Mouse (Mus musculus) thymus, adult 2 months (tissue): ENCODE data around the gene Tmem238l. TPM values are rescaled to one million over a fixed set of nuclear protein-coding genes. Genes with fewer than 3 reads are reported as not detected.

Experiments used
- DNase-seq: peaks from one replicate; pipeline ENCODE4 v3.0.0; 2021
- H3K27ac ChIP-seq: fragments of 200-500 bp; 2 replicates; pipeline ENCODE4 v1.5.1; 2012; ENCODE audit warnings: low read length, control low read depth; ENCODE audit not compliant: control insufficient read depth, insufficient read depth
- H3K27me3 ChIP-seq: fragments of 200-500 bp; 2 replicates; pipeline ENCODE4 v1.6.1; 2012; ENCODE audit warnings: mild to moderate bottlenecking, low read length, moderate library complexity, mixed read lengths; ENCODE audit not compliant: control insufficient read depth, insufficient read depth
- H3K36me3 ChIP-seq: fragments of 200-500 bp; 2 replicates; pipeline ENCODE4 v1.6.1; 2012; ENCODE audit warnings: mild to moderate bottlenecking, low read length, moderate library complexity; ENCODE audit not compliant: control insufficient read depth, insufficient read depth
- H3K4me1 ChIP-seq: fragments of 200-500 bp; replicated peaks from 2 replicates; pipeline ENCODE4 v1.6.1; 2012; ENCODE audit warnings: low read length; ENCODE audit not compliant: control insufficient read depth, insufficient read depth
- H3K4me3 ChIP-seq: fragments of 200-500 bp; 2 replicates; pipeline ENCODE4 v1.5.1; 2012; ENCODE audit warnings: mild to moderate bottlenecking, low read length, control low read depth, moderate library complexity; ENCODE audit not compliant: control insufficient read depth, insufficient read depth
- CTCF ChIP-seq: fragments of 200-500 bp; IDR thresholded peaks from 2 replicates; pipeline ENCODE4 v1.5.1; 2012; ENCODE audit warnings: mild to moderate bottlenecking, control low read depth, low read length, moderate library complexity, borderline replicate concordance; ENCODE audit not compliant: control insufficient read depth, poor library complexity, insufficient read depth; ENCODE audit errors: extremely low read depth
- POLR2A ChIP-seq: fragments of 200-500 bp; IDR thresholded peaks from 2 replicates; pipeline ENCODE4 v1.6.1; 2012; ENCODE audit warnings: mild to moderate bottlenecking, low read length, control low read depth, moderate library complexity; ENCODE audit not compliant: control insufficient read depth, poor library complexity, insufficient read depth; ENCODE audit errors: extremely low read depth
- WGBS: fragments of 180-500 bp; shearing (Covaris S2); methylation state at CpG from one replicate; pipeline ENCODE4 v1.1.7; 2018; 5-methylcytosine and 5-hydroxymethylcytosine counted together
- polyA plus RNA-seq: library from polyadenylated mRNA; depleted of rRNA; stranded (reverse); fragments of >200 nt; gene quantifications from 2 replicates; pipeline ENCODE4 v1.2.3, GENCODE M21; 2012

The Tmem238l gene
- polyA plus RNA-seq, 1 experiment, result 0.63 TPM

- no peaks in the 10 kb centered on the region for H3K27me3 ChIP-seq
- H3K4me1 ChIP-seq, result no peaks in the 10 kb centered on the region
- TF ChIP-seq POLR2A (no peak), CTCF (no peak)
- H3K27ac ChIP-seq, result no peak overlapping the region
- 39% methylated on average over 1 of the region's 1 CpGs for WGBS
- H3K4me3 ChIP-seq, result no peak overlapping the region
- no peak for DNase-seq
- H3K36me3 ChIP-seq, result no peaks in the 10 kb centered on the region
Observed at GRCm38 (mm10) chr11:66993674-66994073, 37.2 kb downstream of the Tmem238l start.

DNA sequence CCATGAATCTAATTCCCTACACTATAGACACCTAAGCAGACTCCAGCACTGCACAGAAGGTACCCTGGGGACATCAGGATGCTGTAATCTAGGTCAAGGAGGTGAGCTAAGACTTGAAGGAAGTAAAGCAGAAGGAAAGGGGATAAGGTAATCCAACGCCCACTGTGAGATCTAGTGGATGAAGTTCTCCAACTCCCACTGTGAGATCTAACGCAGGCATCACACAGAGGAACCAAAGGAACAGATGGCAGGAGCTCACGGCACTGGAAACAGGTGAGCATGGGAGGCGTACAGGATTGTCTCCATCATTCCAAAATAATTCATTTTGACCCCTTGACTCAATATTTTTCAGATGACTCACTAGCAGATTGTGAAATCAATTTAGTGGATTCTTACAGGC, 40.0 kb downstream of the Tmem238l start:
- no peaks in the 10 kb centered on the region for H3K4me1 ChIP-seq
- no peak for DNase-seq
- WGBS, result 85% methylated on average over 4 of the region's 4 CpGs

DNA sequence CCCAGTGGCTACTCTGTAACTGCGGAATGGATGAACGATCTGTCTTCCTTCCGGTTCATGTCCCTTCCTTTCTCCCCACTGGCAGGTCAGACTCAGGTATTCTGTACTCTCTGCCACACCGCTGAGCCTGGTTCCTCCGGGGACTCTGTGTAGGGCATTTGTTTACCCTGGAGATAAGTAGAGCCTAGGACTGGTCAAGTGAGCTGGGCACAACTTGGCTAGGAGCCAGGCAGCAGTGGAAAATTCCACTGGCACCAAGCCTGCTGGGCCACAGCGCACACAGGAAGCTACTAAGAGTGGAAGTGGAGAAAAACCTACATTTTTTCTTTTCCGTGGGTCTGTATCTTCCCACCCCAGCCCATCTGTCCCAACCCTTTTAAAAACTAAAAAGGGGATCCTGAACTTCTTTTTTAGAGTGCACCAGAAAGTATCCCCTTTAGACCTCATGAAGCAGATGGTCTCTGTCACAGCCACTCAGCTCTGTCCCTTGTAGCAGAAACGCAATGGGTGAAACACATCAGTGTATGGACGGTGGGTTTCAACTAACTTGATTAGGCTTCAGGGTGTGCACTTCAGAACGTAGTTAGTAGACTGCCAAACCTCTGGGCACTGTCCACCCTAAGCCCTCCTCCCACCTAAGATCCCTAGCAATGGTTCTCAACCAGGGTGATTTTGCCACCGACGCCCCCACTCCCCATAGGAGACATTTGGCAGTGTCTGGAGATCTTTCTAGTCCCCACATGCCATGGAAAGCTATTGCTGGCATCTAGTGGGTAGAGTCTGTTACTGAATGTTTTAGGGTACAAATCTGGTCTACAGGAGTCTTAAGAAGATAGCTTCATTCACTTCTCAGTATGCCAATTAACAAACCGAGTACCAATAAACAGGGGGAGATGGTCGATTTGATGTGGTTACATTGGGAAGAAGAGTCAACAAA, 42.3 kb downstream of the Tmem238l start:
- TF ChIP-seq CTCF (no peak), POLR2A (no peak)
- no peak overlapping the region for H3K4me3 ChIP-seq
- H3K36me3 ChIP-seq, result no peaks in the 10 kb centered on the region
- no peaks in the 10 kb centered on the region for H3K4me1 ChIP-seq
- WGBS, result 82% methylated on average over 14 of the region's 14 CpGs
- no peaks in the 10 kb centered on the region for H3K27me3 ChIP-seq
- no peak overlapping the region for H3K27ac ChIP-seq
- DNase-seq, result no peak

More for the DNA sequence above, 40.0 kb downstream of the Tmem238l start:
- no peaks in the 10 kb centered on the region for H3K27me3 ChIP-seq
- no peak overlapping the region for H3K4me3 ChIP-seq
- H3K36me3 ChIP-seq, result no peaks in the 10 kb centered on the region
- H3K27ac ChIP-seq, result no peak overlapping the region
- TF ChIP-seq POLR2A, result no peak

- TF ChIP-seq CTCF (no peak), POLR2A (no peak)
- no peaks in the 10 kb centered on the region for H3K4me1 ChIP-seq
- 84% methylated on average over 4 of the region's 4 CpGs for WGBS
- H3K27ac ChIP-seq, result no peak overlapping the region
- H3K27me3 ChIP-seq, result no peaks in the 10 kb centered on the region
- no peaks in the 10 kb centered on the region for H3K36me3 ChIP-seq
- DNase-seq, result no peak
- no peak overlapping the region for H3K4me3 ChIP-seq
Observed at GRCm38 (mm10) chr11:67000671-67001070, 44.2 kb downstream of the Tmem238l start.

GRCm38 (mm10) chr11:67001717-67002116, 45.3 kb downstream of the Tmem238l start:
- Histone ChIP-seq H3K27me3 (no peaks in the 10 kb centered on the region), H3K27ac (no peak overlapping the region), H3K4me1 (no peaks in the 10 kb centered on the region), H3K4me3 (no peak overlapping the region), H3K36me3 (no peaks in the 10 kb centered on the region)
- TF ChIP-seq POLR2A (no peak), CTCF (no peak)
- no peak for DNase-seq
- 65% methylated on average over 1 of the region's 1 CpGs for WGBS

GRCm38 (mm10) chr11:67002911-67003310, 46.5 kb downstream of the Tmem238l start:
- 29% methylated on average over 2 of the region's 2 CpGs for WGBS
- Histone ChIP-seq H3K27me3 (no peaks in the 10 kb centered on the region), H3K27ac (no peak overlapping the region), H3K36me3 (no peaks in the 10 kb centered on the region), H3K4me3 (no peak overlapping the region), H3K4me1 (no peaks in the 10 kb centered on the region)
- TF ChIP-seq POLR2A, result no peak
- no peak for TF ChIP-seq CTCF
- DNase-seq, result no peak
